Comparison of ENCODE assay signal across 8 mouse cellular contexts in the genomic region with DNA sequence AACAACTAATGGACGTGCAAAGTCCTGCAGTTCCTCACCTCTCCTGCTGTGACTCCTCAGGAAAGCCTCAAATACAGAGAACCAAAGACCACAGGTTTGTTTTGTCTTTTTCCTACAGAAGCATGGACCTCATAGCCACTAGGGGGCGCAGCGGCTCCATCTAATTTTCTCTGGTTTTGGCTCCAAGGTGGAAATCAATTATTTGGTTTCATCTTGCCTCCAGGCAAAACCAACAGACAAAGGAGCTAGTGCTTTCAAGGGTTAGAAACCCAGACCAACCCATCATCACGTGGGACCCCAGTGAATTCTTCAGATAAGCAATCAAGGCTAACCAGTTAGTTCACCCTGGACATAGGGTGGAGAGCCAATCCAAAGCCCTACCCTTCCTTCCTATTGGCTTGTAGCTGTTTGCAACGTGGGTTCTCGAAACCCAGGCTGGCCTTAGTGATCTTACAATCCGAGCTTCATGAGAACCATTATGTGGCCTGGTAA. TPM values are rescaled to one million over a fixed set of nuclear protein-coding genes. Genes with fewer than 3 reads are reported as not detected.
DNase-seq lines count a peak whose midpoint lies in the region; ATAC-seq and TF ChIP-seq lines count a peak whose summit lies in the region.

No protein-coding gene starts in this region.

- peak; percentile 82 for TF ChIP-seq CTCF in forebrain, postnatal 0 days (IDR thresholded peaks at IDR 0.05; ENCODE audit: low read depth)
- TF ChIP-seq CTCF in left cerebral cortex, adult 2 months (IDR thresholded peaks at IDR 0.05): peak; percentile 95
- peak; percentile 67; the same call in 1 of the 2 replicates for TF ChIP-seq CTCF in small intestine, adult 2 months (IDR thresholded peaks at IDR 0.05; ENCODE audit: extremely low read depth, insufficient read length, insufficient replicate concordance, low read depth, low read length)

- H3K9me3 ChIP-seq in forebrain, postnatal 0 days (ENCODE audit: low read length): no peaks in the 10 kb centered on the region

- 27% methylated on average over 7 of the region's 7 CpGs for WGBS in forebrain, postnatal 0 days
- WGBS in small intestine, adult 2 months: 7% methylated on average over 7 of the region's 7 CpGs

- no peak for ATAC-seq in forebrain, postnatal 0 days
- peak; percentile 65 for ATAC-seq in megakaryocyte progenitor cell, adult 5-6 weeks (replicated peaks; ENCODE audit: poor library complexity)
- no peak for ATAC-seq in erythroid progenitor cell, adult 5-6 weeks (replicated peaks; ENCODE audit: low FRiP score, poor library complexity, severe bottlenecking)

- intact Hi-C loops in left cerebral cortex, adult 2 months (cut with DNase I): loop anchor here (1.0 to 10.0 kb wide), 3 partner anchors 14 to 350 kb away; no protein-coding TSS in a partner anchor

- no peak overlapping the region for H3K4me3 ChIP-seq in forebrain, postnatal 0 days (ENCODE audit: low read depth, low read length)
- H3K4me3 ChIP-seq in left cerebral cortex, adult 2 months: no peak overlapping the region
- no peak overlapping the region for H3K4me3 ChIP-seq in small intestine, adult 2 months (ENCODE audit: low read depth, low read length)

- no peak for TF ChIP-seq POLR2A in small intestine, adult 2 months (IDR thresholded peaks at IDR 0.05; ENCODE audit: low read depth, low read length)

- peak; percentile 91 for DNase-seq in NIH3T3 (ENCODE audit: low read depth)
- DNase-seq in c-Kit-positive CD71-negative TER-119-negative erythroid progenitor cells, embryonic 14.5 days (ENCODE audit: low read depth): peak; percentile 82
- DNase-seq in forebrain, postnatal 0 days: peak; percentile 81
- peak; percentile 89 for DNase-seq in induced T-regulatory cell, adult 2 months (ENCODE audit: low read depth)
- DNase-seq in left cerebral cortex, adult 2 months (ENCODE audit: extremely low spot score in 1 of 2, low spot score in 2 of 2): peak; percentile 74 to 78

- H3K27me3 ChIP-seq in forebrain, postnatal 0 days (ENCODE audit: insufficient read depth, low read length): no peaks in the 10 kb centered on the region
- no peaks in the 10 kb centered on the region for H3K27me3 ChIP-seq in small intestine, adult 2 months (ENCODE audit: control insufficient read depth, insufficient read depth, low read length)

- H3K4me2 ChIP-seq in forebrain, postnatal 0 days (ENCODE audit: low read depth): no peak overlapping the region

- no peak overlapping the region for H3K9ac ChIP-seq in forebrain, postnatal 0 days

- H3K27ac ChIP-seq in forebrain, postnatal 0 days (ENCODE audit: low read depth, low read length): no peak overlapping the region
- H3K27ac ChIP-seq in left cerebral cortex, adult 2 months: no peak overlapping the region
- H3K27ac ChIP-seq in small intestine, adult 2 months (ENCODE audit: insufficient read depth, low read depth, low read length): no peak overlapping the region

- no peaks in the 10 kb centered on the region for H3K4me1 ChIP-seq in forebrain, postnatal 0 days (ENCODE audit: insufficient read depth)
- H3K4me1 ChIP-seq in small intestine, adult 2 months (ENCODE audit: control insufficient read depth, insufficient read depth, insufficient read length, low read length): peaks cover 9% of the 10 kb centered on the region

- H3K36me3 ChIP-seq in forebrain, postnatal 0 days (ENCODE audit: insufficient read depth): no peaks in the 10 kb centered on the region
- peaks cover 22% of the 10 kb centered on the region for H3K36me3 ChIP-seq in small intestine, adult 2 months (ENCODE audit: control insufficient read depth, insufficient read depth, low read length)

RNA-seq across cellular contexts. Expression of gene Ptgr1, which starts 1.7 kb away (rescaled TPM):
- total RNA-seq in forebrain, postnatal 0 days (2014; rRNA removed): 2.0 and 2.8 TPM in 2 replicates
- 3.2 and 3.8 TPM in 2 replicates for polyA plus RNA-seq in forebrain, postnatal 0 days (2015; fragmentation: Nextera tagmentation; extraction: Ambion mirVana)
- 1 to 10 TPM; 1.9 to 2.2 TPM for total RNA-seq in left cerebral cortex, adult 2 months (2021)
- 72.7 and 81.7 TPM in 2 replicates for total RNA-seq in megakaryocyte progenitor cell, adult 5-6 weeks (2015)
- total RNA-seq in megakaryocyte progenitor cell, adult 5-6 weeks (2017): 59.6 and 66.6 TPM in 2 replicates
- polyA plus RNA-seq in small intestine, adult 2 months (2012; rRNA removed): 9.9 and 11.2 TPM in 2 replicates
- total RNA-seq in erythroid progenitor cell, adult 5-6 weeks (2015; ENCODE audit: low replicate concordance): 4.3 and 9.2 TPM in 2 replicates
- total RNA-seq in erythroid progenitor cell, adult 5-6 weeks (2017; ENCODE audit: low replicate concordance): 4.3 and 4.4 TPM in 2 replicates

RNA-seq across cellular contexts. Expression of gene Dnajc25, which starts 9.7 kb away (rescaled TPM):
- 4.5 and 5.7 TPM in 2 replicates for total RNA-seq in forebrain, postnatal 0 days (2014; rRNA removed)
- 4.6 and 8.5 TPM in 2 replicates for polyA plus RNA-seq in forebrain, postnatal 0 days (2015; fragmentation: Nextera tagmentation; extraction: Ambion mirVana)
- 1 to 10 TPM; 5.8 to 6.3 TPM for total RNA-seq in left cerebral cortex, adult 2 months (2021)
- total RNA-seq in megakaryocyte progenitor cell, adult 5-6 weeks (2015): 24.8 and 25.3 TPM in 2 replicates
- total RNA-seq in megakaryocyte progenitor cell, adult 5-6 weeks (2017): 22.8 and 29.8 TPM in 2 replicates
- 4.2 and 4.7 TPM in 2 replicates for polyA plus RNA-seq in small intestine, adult 2 months (2012; rRNA removed)
- 1.1 and 5.0 TPM in 2 replicates for total RNA-seq in erythroid progenitor cell, adult 5-6 weeks (2015; ENCODE audit: low replicate concordance)
- total RNA-seq in erythroid progenitor cell, adult 5-6 weeks (2017; ENCODE audit: low replicate concordance): 1.2 and 2.2 TPM in 2 replicates

RNA-seq across cellular contexts. Expression of gene Gm20503, which starts 17.8 kb away (rescaled TPM):
- total RNA-seq in forebrain, postnatal 0 days (2014; rRNA removed): not detected in 2 replicates
- polyA plus RNA-seq in forebrain, postnatal 0 days (2015; fragmentation: Nextera tagmentation; extraction: Ambion mirVana): 8.6 and 11.8 TPM in 2 replicates
- 1 to 10 TPM in 1 of 2 experiments, not detected in 1; 1.9 TPM for total RNA-seq in left cerebral cortex, adult 2 months (2021)
- total RNA-seq in megakaryocyte progenitor cell, adult 5-6 weeks (2015): 0.22 TPM in 1 of 2 replicates, not detected in the other
- not detected in 2 replicates for total RNA-seq in megakaryocyte progenitor cell, adult 5-6 weeks (2017)
- 0.96 TPM in 1 of 2 replicates, not detected in the other for polyA plus RNA-seq in small intestine, adult 2 months (2012; rRNA removed)
- total RNA-seq in erythroid progenitor cell, adult 5-6 weeks (2015; ENCODE audit: low replicate concordance): not detected in 2 replicates
- not detected in 2 replicates for total RNA-seq in erythroid progenitor cell, adult 5-6 weeks (2017; ENCODE audit: low replicate concordance)

RNA-seq across cellular contexts. Expression of gene Zkscan16, which starts 41.8 kb away (rescaled TPM):
- 3.7 and 5.6 TPM in 2 replicates for total RNA-seq in forebrain, postnatal 0 days (2014; rRNA removed)
- 0.44 and 1.5 TPM in 2 replicates for polyA plus RNA-seq in forebrain, postnatal 0 days (2015; fragmentation: Nextera tagmentation; extraction: Ambion mirVana)
- total RNA-seq in left cerebral cortex, adult 2 months (2021): 10 to 100 TPM; 50.1 to 56.8 TPM
- total RNA-seq in megakaryocyte progenitor cell, adult 5-6 weeks (2015): not detected in 2 replicates
- total RNA-seq in megakaryocyte progenitor cell, adult 5-6 weeks (2017): not detected in 2 replicates
- polyA plus RNA-seq in small intestine, adult 2 months (2012; rRNA removed): not detected in 2 replicates
- not detected in 2 replicates for total RNA-seq in erythroid progenitor cell, adult 5-6 weeks (2015; ENCODE audit: low replicate concordance)
- total RNA-seq in erythroid progenitor cell, adult 5-6 weeks (2017; ENCODE audit: low replicate concordance): not detected in 2 replicates

RNA-seq across cellular contexts. Expression of gene Gng10, which starts 49.7 kb away (rescaled TPM):
- total RNA-seq in forebrain, postnatal 0 days (2014; rRNA removed): 158 and 219 TPM in 2 replicates
- 315 and 342 TPM in 2 replicates for polyA plus RNA-seq in forebrain, postnatal 0 days (2015; fragmentation: Nextera tagmentation; extraction: Ambion mirVana)
- 10 to 100 TPM; 63.4 to 70.0 TPM for total RNA-seq in left cerebral cortex, adult 2 months (2021)
- 168 and 189 TPM in 2 replicates for total RNA-seq in megakaryocyte progenitor cell, adult 5-6 weeks (2015)
- total RNA-seq in megakaryocyte progenitor cell, adult 5-6 weeks (2017): 86.1 and 106 TPM in 2 replicates
- 7.1 and 13.0 TPM in 2 replicates for polyA plus RNA-seq in small intestine, adult 2 months (2012; rRNA removed)
- total RNA-seq in erythroid progenitor cell, adult 5-6 weeks (2015; ENCODE audit: low replicate concordance): 26.0 and 34.2 TPM in 2 replicates
- 7.8 and 8.2 TPM in 2 replicates for total RNA-seq in erythroid progenitor cell, adult 5-6 weeks (2017; ENCODE audit: low replicate concordance)

Comparison
In these comparisons a context has a peak if more than half of its experiments do, and no peak if none do; other contexts are left out.
1. RNA of gene Ptgr1, which starts 1.7 kb away (total RNA-seq): 59.6 to 81.7 TPM in megakaryocyte progenitor cell, adult 5-6 weeks; 4.3 to 9.2 TPM in erythroid progenitor cell, adult 5-6 weeks, 1.9 to 2.2 TPM in left cerebral cortex, adult 2 months and 2.0 to 2.8 TPM in forebrain, postnatal 0 days; every median in the first group is over 4 times any median in the second.
2. Peak in every context shown above with its lines, with median percentiles within 50 percentile points of each other: DNase-seq and CTCF ChIP-seq.